Mouse (Mus musculus) telencephalon, adult 2 months (tissue): ENCODE measurements around the gene Usp50.

ENCODE experiments used
- DNase-seq: peaks from one replicate; pipeline ENCODE4 v3.0.0-alpha.2; 2011; ENCODE audit warnings: low read depth, low spot score

Gene Usp50

GRCm38 (mm10) chr2:126665984-126666383, 117.3 kb downstream of the Usp50 start:
- no peak for DNase-seq

- peak; percentile 26 for DNase-seq
Measured at GRCm38 (mm10) chr2:126663481-126663880, 119.8 kb downstream of the Usp50 start.
